Mouse (Mus musculus) cerebral cortex, adult 2 months (tissue): ENCODE measurements around the gene Selenoh.

ENCODE experiments used
- WGBS: fragments of 180-500 bp; shearing (Covaris S2); methylation state at CpG from one replicate; pipeline ENCODE4 v1.1.7; 2018; 5-methylcytosine and 5-hydroxymethylcytosine counted together

Gene Selenoh

DNA sequence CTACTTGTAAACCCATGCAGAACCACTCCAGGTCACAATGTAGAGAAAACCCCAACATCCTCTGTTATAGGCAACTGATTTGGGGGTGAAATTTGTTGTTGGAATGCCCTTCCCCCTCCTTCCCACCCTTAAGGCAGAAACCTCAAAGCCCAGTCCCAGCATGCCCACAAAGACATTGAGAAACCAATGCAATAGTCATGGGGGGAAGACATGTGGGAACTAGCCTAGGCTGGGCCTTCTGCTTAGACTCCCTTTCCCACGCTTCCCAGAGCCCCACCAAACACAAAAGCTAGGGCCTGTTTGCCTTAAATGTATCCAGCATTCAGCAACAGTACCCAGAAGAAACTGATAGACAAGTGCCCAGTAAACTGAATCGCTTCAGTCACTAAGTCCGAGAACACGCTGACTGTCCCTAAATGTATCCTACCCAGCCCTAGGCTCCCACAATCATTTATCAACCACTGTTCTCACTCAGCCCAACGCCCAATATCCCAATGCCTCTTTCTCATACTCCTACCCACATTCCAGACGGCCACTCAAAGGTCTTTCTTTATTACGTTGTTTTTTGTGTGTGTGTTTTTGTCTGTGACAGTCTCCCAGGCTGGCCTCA is 44.1 kb downstream of the Selenoh start:
- 84% methylated on average over 7 of the region's 7 CpGs for WGBS

DNA sequence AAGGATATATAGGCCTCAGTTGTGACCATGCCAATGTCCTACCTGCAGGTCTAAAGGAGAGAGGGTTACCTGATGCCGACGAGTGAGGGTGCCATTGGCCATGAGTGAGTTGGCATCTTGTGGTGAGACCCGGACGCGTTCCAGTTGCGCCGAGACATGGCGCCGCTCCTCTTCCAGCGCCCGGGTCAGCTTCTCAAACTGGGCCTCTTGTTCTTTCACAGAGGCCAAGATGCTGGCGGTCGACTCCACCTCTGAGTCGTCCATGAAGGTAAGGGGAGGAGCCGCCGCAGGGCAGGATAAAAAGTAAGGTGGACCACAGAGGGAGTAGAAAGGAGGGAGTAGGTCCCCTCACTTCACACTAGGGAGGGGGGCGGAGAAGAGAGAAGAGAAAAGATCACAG is 46.4 kb downstream of the Selenoh start:
- WGBS = 95% methylated on average over 17 of the region's 17 CpGs

- WGBS = 76% methylated on average over 3 of the region's 3 CpGs
Measured at GRCm38 (mm10) chr2:84623428-84624119, 47.0 kb downstream of the Selenoh start.

DNA sequence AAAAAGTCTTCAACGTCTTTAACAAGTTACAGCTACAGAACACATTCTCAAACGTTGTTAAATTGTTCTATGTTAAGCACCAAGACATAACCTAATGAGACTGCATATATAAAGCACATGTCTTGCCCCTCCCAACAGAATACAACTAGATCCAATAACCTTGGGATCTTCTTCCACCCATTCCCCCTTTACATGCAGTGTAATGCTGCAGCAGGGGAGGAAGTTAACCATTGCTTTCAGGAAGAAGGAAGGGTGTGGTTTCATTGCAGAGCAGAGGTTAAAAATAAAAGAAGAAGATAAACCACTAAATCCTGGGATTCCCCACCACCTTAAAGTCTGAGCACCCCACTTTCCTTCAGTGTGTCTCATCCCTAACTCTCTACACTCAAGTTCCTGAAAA is 47.9 kb downstream of the Selenoh start:
- 25% methylated on average over 2 of the region's 2 CpGs for WGBS

DNA sequence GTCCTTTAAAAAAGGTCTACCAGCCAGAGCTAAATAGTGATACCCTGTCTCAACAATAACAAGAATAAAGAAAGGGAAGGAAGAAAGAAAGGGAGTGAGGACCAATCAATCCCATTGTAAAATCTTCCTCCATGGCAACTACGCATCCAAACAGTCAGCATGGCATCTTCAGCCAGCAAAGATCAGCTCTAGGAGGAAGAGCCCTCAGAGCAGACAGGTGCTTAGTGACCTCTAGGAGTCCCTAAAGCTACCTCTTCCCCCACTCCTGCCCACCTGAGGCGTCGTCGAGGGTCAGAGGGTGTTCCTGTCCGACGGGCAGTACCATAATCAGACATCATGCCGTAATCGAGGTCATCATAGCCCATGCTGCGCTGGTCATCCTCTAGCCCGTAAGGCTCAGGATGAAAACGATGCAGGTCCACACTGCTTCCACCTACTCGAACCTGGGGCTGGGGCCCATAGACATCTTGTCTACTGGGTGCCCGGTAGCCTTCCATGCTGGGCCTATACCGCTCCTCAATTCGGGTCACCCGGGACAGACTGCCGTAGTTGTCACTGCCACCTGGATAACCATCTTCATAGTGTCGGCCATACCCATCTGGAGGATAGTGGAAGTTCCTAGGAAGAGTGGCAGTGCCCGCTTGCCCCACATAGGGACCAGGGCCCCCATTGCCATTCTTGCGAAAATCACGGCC is 50.8 kb downstream of the Selenoh start:
- WGBS = 94% methylated on average over 21 of the region's 21 CpGs
